Mouse (Mus musculus) embryonic facial prominence, embryonic 10.5 days (tissue): ENCODE data around the gene Ddn. TPM values are rescaled to one million over a fixed set of nuclear protein-coding genes. Genes with fewer than 3 reads are reported as not detected.

Experiments used
- DNase-seq: peaks from one replicate; pipeline ENCODE4 v3.0.0-alpha.2; 2017; ENCODE audit warnings: low spot score
- H3K27ac ChIP-seq: fragments of 300-500 bp; sonication (generic); replicated peaks from 2 replicates; pipeline ENCODE4 v1.5.1; 2016; ENCODE audit warnings: mild to moderate bottlenecking
- H3K27me3 ChIP-seq: fragments of 300-500 bp; sonication (generic); replicated peaks from 2 replicates; pipeline ENCODE4 v1.6.1; 2016; ENCODE audit warnings: low read depth, mild to moderate bottlenecking; ENCODE audit not compliant: poor library complexity, severe bottlenecking
- H3K36me3 ChIP-seq: fragments of 300-500 bp; sonication (generic); replicated peaks from 2 replicates; pipeline ENCODE4 v1.6.1; 2016; ENCODE audit warnings: mild to moderate bottlenecking, moderate library complexity
- H3K4me1 ChIP-seq: fragments of 300-500 bp; sonication (generic); 2 replicates; pipeline ENCODE4 v1.6.1; 2016
- H3K4me3 ChIP-seq: fragments of 300-500 bp; sonication (generic); 2 replicates; pipeline ENCODE4 v1.5.1; 2016; ENCODE audit warnings: mild to moderate bottlenecking, moderate library complexity
- H3K9me3 ChIP-seq: fragments of 300-500 bp; sonication (generic); 2 replicates; pipeline ENCODE4 v1.6.1; 2016; ENCODE audit warnings: mild to moderate bottlenecking
- WGBS: fragments of 180-500 bp; shearing (Covaris S2); methylation state at CpG from one replicate; pipeline ENCODE4 v1.1.7; 2016; 5-methylcytosine and 5-hydroxymethylcytosine counted together
- polyA plus RNA-seq: library from polyadenylated mRNA; unstranded; fragments of >200 nt; fragmentation: Nextera tagmentation; extraction: Ambion mirVana; gene quantifications from 2 replicates; pipeline ENCODE4 v1.2.1, GENCODE M21; 2016

The Ddn gene
- polyA plus RNA-seq, 1 experiment from 2014 or later = not detected

DNA sequence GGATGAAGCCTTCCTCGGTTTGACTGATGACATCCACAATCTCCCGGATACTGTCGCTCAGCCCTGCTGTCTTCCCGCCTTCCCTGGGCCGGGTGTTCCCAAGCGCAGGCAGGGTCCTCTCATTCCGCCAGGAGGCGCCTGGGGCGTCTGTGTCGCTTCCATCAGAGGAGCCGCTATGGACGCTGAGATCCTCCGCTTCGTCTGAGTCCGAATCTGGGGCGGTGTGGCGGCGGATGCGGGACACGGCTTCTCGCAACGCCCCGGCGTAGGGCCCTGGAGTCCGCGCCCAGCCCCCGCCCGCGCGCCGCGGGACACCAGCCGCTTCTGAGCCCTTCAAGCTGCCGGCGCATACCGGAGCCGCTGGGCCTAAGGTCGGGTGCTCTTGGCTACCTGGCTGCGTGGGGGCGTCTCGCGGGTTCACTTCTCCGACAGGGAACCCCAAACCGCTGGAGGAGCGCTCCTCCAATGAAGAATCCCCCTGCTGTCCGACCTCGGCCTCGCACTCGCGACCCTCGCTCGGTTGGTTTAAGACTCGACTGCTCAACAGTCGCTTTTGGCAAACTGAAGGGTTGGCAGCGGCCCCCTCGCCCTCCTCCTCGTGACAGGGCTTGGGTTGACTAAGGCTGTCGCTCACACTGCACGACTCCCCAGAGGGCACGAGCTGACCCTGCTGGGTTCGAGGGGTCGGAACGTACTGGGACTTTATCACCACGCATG is 3.8 kb downstream of the Ddn start:
- no peaks in the 10 kb centered on the region for H3K9me3 ChIP-seq
- peak overlapping the region; percentile 62 for H3K4me3 ChIP-seq
- peaks cover 100% of the 10 kb centered on the region for H3K27me3 ChIP-seq
- H3K36me3 ChIP-seq = no peaks in the 10 kb centered on the region; the same call in 1 of the 2 replicates
- under 1% methylated on average over 64 of the region's 64 CpGs for WGBS
- H3K4me1 ChIP-seq = peaks cover 68% of the 10 kb centered on the region
- peak overlapping the region; percentile 37; the same call in 1 of the 2 replicates for H3K27ac ChIP-seq
- DNase-seq = peak; percentile 85

DNA sequence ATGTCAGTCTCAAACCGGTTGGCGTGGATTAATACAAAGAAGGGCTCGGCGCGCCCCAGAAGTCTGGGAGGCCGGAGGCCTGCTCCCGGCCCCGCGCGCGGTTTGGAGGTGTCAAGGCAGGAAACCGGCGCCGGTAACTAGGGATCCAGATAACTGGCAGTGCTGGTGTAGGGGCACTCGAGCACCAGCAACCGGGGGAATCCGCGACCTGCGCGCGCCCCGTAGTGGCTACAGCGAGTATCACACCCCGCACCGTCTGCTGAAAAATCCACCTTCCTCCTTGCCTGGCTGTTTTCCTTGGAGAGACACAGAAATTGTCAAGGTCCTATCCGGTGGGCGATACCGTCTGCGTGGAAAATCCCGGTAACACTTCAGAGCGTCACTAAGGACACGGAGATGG is 5.2 kb downstream of the Ddn start:
- Histone ChIP-seq H3K27ac (no peak overlapping the region), H3K36me3 (no peaks in the 10 kb centered on the region), H3K4me3 (peak overlapping the region; percentile 32), H3K9me3 (no peaks in the 10 kb centered on the region), H3K4me1 (peaks cover 61% of the 10 kb centered on the region), H3K27me3 (peaks cover 100% of the 10 kb centered on the region)
- WGBS = under 1% methylated on average over 32 of the region's 32 CpGs
- DNase-seq = peak; percentile 91

DNA sequence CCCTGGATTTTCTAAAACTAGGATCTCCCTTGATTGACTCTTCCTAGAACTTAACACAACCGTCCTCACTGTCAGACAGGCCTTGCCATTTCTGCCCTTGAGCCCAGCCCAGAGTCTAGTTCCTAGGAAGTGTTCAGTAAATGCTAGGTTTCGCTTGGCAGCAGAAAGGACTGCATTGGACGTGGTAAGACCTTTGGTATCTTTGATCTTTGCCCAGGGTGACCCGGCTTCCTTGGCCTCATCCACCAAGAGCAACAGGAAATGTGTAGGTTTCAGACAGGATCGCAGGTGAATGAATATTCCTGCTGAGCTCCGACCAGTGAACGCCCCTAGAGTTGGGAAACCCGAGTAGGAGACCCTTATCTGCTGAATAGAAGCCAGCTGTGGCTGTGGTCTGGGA is 6.4 kb downstream of the Ddn start:
- Histone ChIP-seq H3K27me3 (peaks cover 100% of the 10 kb centered on the region), H3K27ac (no peak overlapping the region), H3K4me3 (peak overlapping the region; percentile 32), H3K9me3 (no peaks in the 10 kb centered on the region), H3K36me3 (no peaks in the 10 kb centered on the region), H3K4me1 (peaks cover 59% of the 10 kb centered on the region)
- DNase-seq = no peak
- 3% methylated on average over 8 of the region's 8 CpGs for WGBS

DNA sequence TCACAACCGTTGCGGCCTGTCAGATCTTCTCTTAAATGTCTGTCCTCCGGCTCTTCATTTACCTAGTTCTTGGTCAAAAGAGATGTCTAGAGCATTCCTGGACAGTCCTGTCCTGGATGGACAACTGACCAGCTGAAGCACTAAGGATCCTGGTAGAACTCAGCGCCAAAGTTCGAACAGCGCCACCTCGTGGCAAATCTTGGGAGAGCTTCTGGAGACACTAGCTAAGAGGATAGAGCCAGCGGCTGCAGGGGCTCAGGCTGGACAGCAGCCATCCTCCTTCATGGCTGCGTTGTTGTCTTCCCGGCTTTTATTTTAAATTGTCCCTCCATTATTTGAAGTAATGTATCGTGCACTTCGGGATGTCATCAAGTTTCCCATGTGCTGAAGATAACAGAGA is 9.9 kb downstream of the Ddn start:
- peaks cover 45% of the 10 kb centered on the region for H3K4me1 ChIP-seq
- peak; percentile 87 for DNase-seq
- WGBS = 10% methylated on average over 12 of the region's 12 CpGs

DNA sequence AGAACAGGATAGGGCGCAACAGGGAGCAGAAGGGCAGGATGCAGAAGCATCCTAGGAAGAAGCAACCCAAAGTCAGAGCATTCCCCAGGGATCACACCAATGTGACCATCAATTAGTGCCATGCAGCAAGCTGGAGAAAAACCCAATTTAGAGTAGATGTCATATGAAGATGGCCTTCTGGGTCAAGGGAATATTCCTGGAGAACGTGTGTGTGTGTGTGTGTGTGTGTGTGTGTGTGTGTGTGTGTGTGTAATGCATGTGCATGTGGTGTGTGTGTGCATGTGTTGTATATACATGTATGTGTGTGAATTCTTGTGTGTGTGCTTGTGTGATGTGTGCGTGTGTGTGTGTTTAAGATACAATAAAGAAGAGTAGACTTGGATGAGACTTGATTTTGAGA is 10.4 kb downstream of the Ddn start:
- no peak overlapping the region for H3K27ac ChIP-seq
- peaks cover 40% of the 10 kb centered on the region for H3K4me1 ChIP-seq
- no peaks in the 10 kb centered on the region for H3K9me3 ChIP-seq
- H3K36me3 ChIP-seq = no peaks in the 10 kb centered on the region
- no peak for DNase-seq
- WGBS = 47% methylated on average over 3 of the region's 3 CpGs
- H3K4me3 ChIP-seq = no peak overlapping the region
- H3K27me3 ChIP-seq = peaks cover 100% of the 10 kb centered on the region

More for the DNA sequence above, 9.9 kb downstream of the Ddn start:
- H3K4me3 ChIP-seq = no peak overlapping the region
- H3K27me3 ChIP-seq = peaks cover 100% of the 10 kb centered on the region
- no peaks in the 10 kb centered on the region for H3K9me3 ChIP-seq
- no peaks in the 10 kb centered on the region for H3K36me3 ChIP-seq
- H3K27ac ChIP-seq = no peak overlapping the region

DNA sequence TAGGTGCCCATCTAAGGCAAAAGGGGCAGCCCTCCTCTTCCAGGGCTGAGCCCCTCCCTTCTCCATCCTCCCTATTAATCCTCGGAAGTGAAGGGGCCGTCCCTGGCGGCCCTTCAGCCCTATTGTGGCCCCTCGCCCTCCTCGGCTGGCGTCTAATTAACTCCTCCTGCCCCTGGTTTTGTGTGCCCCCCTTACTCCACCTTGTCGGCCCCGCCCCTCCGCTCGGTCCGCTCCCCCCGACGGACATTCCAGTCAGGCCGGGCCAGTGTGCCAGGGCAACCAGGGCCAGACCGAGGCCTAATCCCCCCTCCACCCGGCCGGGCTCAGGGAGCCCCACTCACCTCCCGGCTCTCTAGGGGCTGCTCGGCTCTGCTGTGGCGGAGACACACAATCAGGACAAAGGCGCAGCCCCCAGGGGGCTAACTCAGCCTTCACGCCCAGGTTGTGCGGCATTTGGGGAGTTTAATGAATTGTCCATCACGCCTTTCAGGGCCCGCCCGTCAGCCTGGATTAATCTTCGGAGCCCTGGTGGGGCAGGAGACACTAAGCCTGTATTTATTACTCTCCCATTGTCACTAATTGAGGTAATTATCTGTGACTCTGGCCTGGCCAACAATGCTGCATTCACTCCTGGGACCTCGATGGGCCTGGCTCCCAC is 11.3 kb downstream of the Ddn start:
- H3K4me1 ChIP-seq = peaks cover 37% of the 10 kb centered on the region
- H3K4me3 ChIP-seq = peak overlapping the region; percentile 39
- WGBS = 1% methylated on average over 28 of the region's 28 CpGs
- no peaks in the 10 kb centered on the region for H3K36me3 ChIP-seq
- peak overlapping the region; percentile 35 for H3K27ac ChIP-seq
- H3K9me3 ChIP-seq = no peaks in the 10 kb centered on the region
- peaks cover 100% of the 10 kb centered on the region for H3K27me3 ChIP-seq
- peak; percentile 75 for DNase-seq

DNA sequence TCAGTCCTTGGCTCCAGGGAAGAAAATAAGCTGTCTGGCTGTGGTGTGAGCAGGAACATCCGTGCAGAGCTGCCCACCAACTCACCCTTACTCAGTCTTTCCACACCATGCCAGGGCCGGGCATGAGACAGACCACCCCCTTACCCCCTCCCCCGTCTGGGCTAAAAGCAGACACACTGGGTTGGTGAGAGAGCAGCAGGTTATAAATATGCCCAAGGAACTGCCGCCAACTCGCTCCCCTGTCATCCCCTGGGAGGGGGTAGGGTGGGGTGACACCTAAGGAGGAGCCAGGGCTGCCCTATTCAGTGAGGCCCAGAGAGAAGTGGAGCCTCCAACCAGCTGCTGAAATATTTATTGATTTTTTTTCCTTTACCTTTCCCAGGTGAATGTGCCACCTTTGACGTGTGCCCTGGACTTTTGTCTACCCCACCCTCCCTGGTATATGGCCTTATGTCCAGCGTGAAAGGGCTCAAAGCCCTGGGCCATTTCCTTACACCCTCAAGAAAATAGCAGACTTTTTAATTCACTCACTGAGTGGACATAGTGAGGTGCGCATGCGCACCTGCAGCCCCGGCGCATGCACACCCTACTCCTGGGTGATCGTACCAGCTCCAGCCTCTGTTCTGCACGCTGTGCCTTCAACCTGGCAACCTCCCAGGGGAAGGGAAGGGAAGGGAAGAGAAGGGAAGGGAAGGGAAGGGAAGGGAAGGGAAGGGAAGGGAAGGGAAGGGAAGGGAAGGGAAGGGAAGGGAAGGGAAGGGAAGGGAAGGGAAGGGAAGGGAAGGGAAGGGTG is 12.3 kb downstream of the Ddn start:
- Histone ChIP-seq H3K27me3 (peaks cover 100% of the 10 kb centered on the region), H3K27ac (no peak overlapping the region), H3K36me3 (no peaks in the 10 kb centered on the region), H3K4me1 (peaks cover 43% of the 10 kb centered on the region), H3K9me3 (no peaks in the 10 kb centered on the region), H3K4me3 (0 out of 2 replicates have a peak overlapping the region, but pooled peaks have one; percentile 11)
- WGBS = 2% methylated on average over 13 of the region's 13 CpGs
- peak; percentile 38 for DNase-seq

DNA sequence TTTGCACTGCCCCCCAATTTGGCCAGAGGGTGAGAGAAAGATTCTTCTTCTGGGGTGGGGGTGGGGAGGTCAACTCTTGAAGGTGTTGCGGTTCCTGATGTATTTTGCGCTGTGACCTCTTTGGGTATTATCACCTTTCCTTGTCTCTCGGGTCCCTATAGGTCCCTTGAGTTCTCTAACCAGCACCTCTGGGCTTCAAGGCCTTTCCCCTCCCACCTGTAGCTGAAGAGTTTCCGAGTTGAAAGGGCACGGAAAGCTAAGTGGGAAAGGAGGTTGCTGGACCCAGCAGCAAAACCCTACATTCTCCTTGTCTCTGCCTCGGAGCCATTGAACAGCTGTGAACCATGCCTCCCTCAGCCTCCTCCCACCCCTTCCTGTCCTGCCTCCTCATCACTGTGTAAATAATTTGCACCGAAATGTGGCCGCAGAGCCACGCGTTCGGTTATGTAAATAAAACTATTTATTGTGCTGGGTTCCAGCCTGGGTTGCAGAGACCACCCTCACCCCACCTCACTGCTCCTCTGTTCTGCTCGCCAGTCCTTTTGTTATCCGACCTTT is 16.1 kb downstream of the Ddn start:
- no peaks in the 10 kb centered on the region for H3K9me3 ChIP-seq
- H3K27ac ChIP-seq = no peak overlapping the region
- peaks cover 58% of the 10 kb centered on the region for H3K4me1 ChIP-seq
- WGBS = 8% methylated on average over 13 of the region's 13 CpGs
- no peaks in the 10 kb centered on the region for H3K36me3 ChIP-seq
- H3K27me3 ChIP-seq = peaks cover 100% of the 10 kb centered on the region
- peak overlapping the region; percentile 41 for H3K4me3 ChIP-seq
- no peak for DNase-seq

DNA sequence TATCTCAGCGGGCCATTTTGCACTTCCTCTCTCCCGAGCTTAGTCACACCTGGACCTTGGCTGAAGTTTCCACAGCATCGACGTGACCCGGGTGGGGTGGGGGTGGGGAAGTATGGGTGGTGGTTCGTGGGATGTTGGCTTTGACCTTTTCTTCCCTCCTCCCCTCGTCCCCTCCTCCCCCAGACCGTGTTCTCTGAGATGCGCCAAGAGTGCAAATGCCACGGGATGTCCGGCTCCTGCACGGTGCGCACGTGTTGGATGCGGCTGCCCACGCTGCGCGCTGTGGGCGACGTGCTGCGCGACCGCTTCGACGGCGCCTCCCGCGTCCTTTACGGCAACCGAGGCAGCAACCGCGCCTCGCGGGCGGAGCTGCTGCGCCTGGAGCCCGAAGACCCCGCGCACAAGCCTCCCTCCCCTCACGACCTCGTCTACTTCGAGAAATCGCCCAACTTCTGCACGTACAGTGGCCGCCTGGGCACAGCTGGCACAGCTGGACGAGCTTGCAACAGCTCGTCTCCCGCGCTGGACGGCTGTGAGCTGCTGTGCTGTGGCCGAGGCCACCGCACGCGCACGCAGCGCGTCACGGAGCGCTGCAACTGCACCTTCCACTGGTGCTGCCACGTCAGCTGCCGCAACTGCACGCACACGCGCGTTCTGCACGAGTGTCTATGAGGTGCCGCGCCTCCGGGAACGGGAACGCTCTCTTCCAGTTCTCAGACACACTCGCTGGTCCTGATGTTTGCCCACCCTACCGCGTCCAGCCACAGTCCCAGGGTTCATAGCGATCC is 16.9 kb downstream of the Ddn start:
- DNase-seq = peak; percentile 40
- Histone ChIP-seq H3K4me3 (peak overlapping the region; percentile 41), H3K4me1 (peaks cover 50% of the 10 kb centered on the region), H3K27me3 (peaks cover 100% of the 10 kb centered on the region), H3K36me3 (no peaks in the 10 kb centered on the region), H3K9me3 (no peaks in the 10 kb centered on the region), H3K27ac (no peak overlapping the region)
- 3% methylated on average over 75 of the region's 75 CpGs for WGBS

DNA sequence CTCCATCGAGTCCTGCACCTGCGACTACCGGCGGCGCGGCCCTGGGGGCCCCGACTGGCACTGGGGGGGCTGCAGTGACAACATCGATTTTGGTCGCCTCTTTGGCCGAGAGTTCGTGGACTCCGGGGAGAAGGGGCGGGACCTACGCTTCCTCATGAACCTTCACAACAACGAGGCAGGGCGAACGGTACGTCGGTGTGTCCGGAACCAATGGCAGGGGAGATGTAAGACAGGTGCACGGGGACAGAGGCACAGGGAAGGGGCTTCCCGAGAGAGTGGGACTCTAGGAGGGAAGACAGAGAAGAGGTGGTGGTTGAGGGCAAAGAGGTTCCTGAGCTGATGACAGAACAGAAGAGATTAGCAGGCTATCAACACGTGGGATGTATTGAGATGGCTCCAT is 17.5 kb downstream of the Ddn start:
- WGBS = 1% methylated on average over 23 of the region's 23 CpGs
- peak; percentile 34 for DNase-seq
- Histone ChIP-seq H3K9me3 (no peaks in the 10 kb centered on the region), H3K27ac (no peak overlapping the region), H3K36me3 (no peaks in the 10 kb centered on the region), H3K4me1 (peaks cover 44% of the 10 kb centered on the region), H3K27me3 (peaks cover 100% of the 10 kb centered on the region), H3K4me3 (peak overlapping the region; percentile 13; the same call in 1 of the 2 replicates)

DNA sequence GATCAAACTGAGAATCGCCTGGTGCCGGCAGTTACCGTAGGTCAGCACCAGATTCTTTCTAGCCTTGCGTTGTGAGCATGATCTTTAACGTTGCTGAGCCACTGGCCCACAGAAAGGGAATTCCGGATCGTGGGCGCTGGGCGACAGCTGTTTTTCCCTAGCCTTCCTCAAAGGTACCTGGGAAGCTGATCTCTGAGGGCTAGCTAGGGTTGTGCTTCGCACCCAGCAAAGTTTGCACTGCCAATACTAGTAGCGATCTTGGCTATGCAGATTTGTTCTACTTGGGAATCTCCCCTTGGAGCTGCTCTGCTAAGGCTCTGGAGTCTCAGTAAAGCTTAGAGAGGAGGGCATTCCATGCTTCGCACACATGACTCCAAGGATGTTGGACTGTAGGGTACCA is 18.1 kb downstream of the Ddn start:
- H3K36me3 ChIP-seq = no peaks in the 10 kb centered on the region
- no peak overlapping the region for H3K27ac ChIP-seq
- peak overlapping the region; percentile 38 for H3K4me3 ChIP-seq
- WGBS = 1% methylated on average over 12 of the region's 12 CpGs
- peak; percentile 53 for DNase-seq
- no peaks in the 10 kb centered on the region for H3K9me3 ChIP-seq
- H3K4me1 ChIP-seq = peaks cover 38% of the 10 kb centered on the region
- peaks cover 100% of the 10 kb centered on the region for H3K27me3 ChIP-seq

DNA sequence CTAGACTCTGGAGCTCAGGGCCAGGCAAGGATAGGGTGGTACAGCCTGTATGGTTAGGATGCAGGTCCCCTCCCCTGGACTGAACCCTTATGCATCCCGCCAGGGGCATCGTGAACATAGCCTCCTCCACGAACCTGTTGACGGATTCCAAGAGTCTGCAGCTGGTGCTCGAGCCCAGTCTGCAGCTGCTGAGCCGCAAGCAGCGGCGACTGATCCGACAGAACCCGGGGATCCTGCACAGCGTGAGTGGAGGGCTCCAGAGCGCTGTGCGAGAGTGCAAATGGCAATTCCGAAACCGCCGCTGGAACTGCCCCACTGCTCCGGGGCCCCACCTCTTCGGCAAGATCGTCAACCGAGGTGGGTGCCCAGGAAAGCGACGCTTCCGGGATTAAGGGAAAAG is 18.5 kb downstream of the Ddn start:
- peak overlapping the region; percentile 38 for H3K4me3 ChIP-seq
- DNase-seq = no peak
- WGBS = under 1% methylated on average over 23 of the region's 23 CpGs
- H3K36me3 ChIP-seq = no peaks in the 10 kb centered on the region
- H3K4me1 ChIP-seq = peaks cover 35% of the 10 kb centered on the region
- H3K27me3 ChIP-seq = peaks cover 100% of the 10 kb centered on the region
- no peak overlapping the region for H3K27ac ChIP-seq
- H3K9me3 ChIP-seq = no peaks in the 10 kb centered on the region
